Mouse (Mus musculus) frontal cortex, adult (tissue): Measurements from ENCODE around the gene Spon1.

ENCODE experiments used
- ATAC-seq: cut with Nextera tagmentation; 2 replicates; pipeline ENCODE4 v1.9.2; 2017; ENCODE audit warnings: mild to moderate bottlenecking, moderate library complexity, mixed read lengths; ENCODE audit not compliant: low TSS enrichment

The Spon1 gene

DNA sequence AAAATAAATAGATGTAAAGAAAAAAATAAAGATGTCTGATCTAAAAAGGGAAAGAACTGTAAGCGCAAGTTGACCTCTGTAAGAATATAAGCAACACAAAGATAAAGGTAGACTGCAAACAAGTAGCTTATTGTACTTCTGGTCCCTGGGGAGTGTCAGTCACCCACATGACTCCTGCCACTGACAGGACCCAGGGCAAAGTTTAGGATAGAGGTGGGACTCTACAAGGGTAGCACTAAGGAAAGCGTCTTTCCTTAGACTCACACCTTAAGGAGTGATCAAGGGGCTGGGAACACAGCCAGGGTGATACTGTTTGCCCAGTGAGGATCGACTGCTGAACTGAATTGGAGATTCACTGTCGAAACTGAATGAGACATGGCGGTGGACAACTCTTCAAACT, 323.1 kb downstream of the Spon1 start:
- no peak for ATAC-seq

DNA sequence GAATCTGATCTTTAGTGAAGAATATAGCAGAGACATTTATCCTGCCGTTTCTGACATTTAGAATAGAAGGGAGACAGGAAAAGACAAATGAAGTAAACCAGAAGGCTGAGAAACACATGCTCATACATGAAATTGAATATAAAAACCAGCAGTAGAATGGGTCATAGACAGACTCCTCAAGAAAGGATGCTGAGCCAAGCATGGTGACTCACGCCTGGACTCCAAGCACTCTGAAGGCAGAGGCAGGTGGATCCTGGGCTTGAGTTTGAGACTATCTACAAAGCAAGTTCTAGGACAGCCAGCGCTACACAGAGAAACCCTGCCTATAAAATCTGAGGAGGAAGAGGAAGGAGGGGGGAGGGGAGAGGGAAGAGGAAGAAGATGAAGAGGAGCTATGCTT, 324.4 kb downstream of the Spon1 start:
- ATAC-seq, result no peak

DNA sequence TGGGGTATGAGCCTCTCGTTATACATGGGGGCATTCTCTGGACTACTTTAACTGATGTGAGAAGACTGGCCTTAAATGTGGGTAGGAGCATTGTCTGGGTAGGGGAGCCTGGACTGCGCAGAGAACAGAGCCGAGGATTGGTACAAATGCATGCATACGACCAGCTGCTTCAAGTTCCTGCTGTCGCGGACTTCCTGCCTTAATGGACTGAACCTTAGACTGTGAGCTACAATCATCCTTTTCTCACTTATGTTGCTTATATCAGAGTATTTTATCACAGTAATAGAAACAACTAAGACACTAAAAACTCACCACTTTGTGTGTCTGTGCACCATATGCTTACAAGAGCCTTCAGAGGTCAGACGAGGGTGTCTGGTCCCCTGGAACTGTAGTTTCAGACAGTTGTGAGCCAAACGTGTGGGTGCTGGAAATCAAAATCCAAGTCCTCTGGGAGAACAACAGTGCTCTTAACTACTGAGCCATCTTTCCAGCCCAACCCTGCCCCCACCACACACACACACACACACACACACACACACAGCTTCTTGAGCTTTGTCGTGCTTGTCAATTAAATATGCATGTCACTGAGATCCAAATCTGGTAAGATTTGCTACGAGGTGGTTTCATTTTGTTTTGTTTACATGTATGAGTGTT, 325.2 kb downstream of the Spon1 start:
- no peak for ATAC-seq
